Mouse (Mus musculus) adrenal gland, postnatal 36 days (tissue): ENCODE data around the gene Trim75. TPM values are rescaled to one million over a fixed set of nuclear protein-coding genes. Genes with fewer than 3 reads are reported as not detected.
"Not testable (repeated sequence)": the region's sequence is repeated elsewhere in the genome, so short reads cannot be mapped to it uniquely, and the experiment has no call there.

Experiments
- DNase-seq, 2 experiments: peaks; one replicate each; pipeline ENCODE4 v3.0.0; 2021; ENCODE audit warnings: mixed read lengths in 1 of 2
- long read RNA-seq, 2 experiments: library from polyadenylated mRNA; stranded (forward); transcript quantifications; one replicate each; pipeline ENCODE4 v2.0.0; 2021; ENCODE audit warnings: borderline sequencing depth in 2 of 2
- total RNA-seq, 2 experiments: library from RNA; stranded (reverse); gene quantifications; 2 replicates each; pipeline ENCODE4 v1.2.3; 2021

Trim75 gene
- total RNA-seq = not detected
- long read RNA-seq, experiment 1 = 0 reads
- long read RNA-seq, experiment 2 = 0 reads

GRCm38 (mm10) chr8:64987731-64988130 lies at the start of gene Trim75:
TSS of gene Trim75 (minus strand) at chr8:64987831.
- DNase-seq = no peak

GRCm38 (mm10) chr8:65037117-65037533 lies 49.5 kb upstream of the Trim75 start, which contains the start of gene Apela:
TSS of gene Apela (minus strand) at chr8:65037336.
- peak; percentile 40 for DNase-seq

GRCm38 (mm10) chr8:65034136-65034535 lies 46.5 kb upstream of the Trim75 start:
- DNase-seq = no peak

GRCm38 (mm10) chr8:65033056-65033455 lies 45.4 kb upstream of the Trim75 start:
- DNase-seq = no peak

GRCm38 (mm10) chr8:65032107-65032506 lies 44.5 kb upstream of the Trim75 start:
- DNase-seq = no peak

GRCm38 (mm10) chr8:65030735-65031485 lies 43.3 kb upstream of the Trim75 start:
- DNase-seq = no peak

- DNase-seq = no peak
These were observed 42.1 kb upstream of the Trim75 start for GRCm38 (mm10) chr8:65029776-65030175.

- DNase-seq = no peak
These were observed 41.5 kb upstream of the Trim75 start for GRCm38 (mm10) chr8:65028959-65029686.

- peak; percentile 56 to 74 for DNase-seq
These were observed 34.9 kb upstream of the Trim75 start for GRCm38 (mm10) chr8:65022485-65022884.

GRCm38 (mm10) chr8:65018423-65018822 lies 30.8 kb upstream of the Trim75 start, which contains the start of the genes Trim61 and Trim60:
TSS of gene Trim61 (minus strand) at chr8:65018523.
TSS of gene Trim60 (minus strand) at chr8:65018584.
- DNase-seq = no peak

GRCm38 (mm10) chr8:65007616-65008015 lies 20.0 kb upstream of the Trim75 start:
- not testable (repeated sequence) for DNase-seq

- DNase-seq = no peak
These were observed 11.3 kb upstream of the Trim75 start for GRCm38 (mm10) chr8:64998806-64999365.

GRCm38 (mm10) chr8:64983150-64983897 lies 4.3 kb downstream of the Trim75 start:
- DNase-seq = peak in 1 of 2 experiments; percentile 19

- no peak for DNase-seq
These were observed 24.8 kb downstream of the Trim75 start for GRCm38 (mm10) chr8:64962836-64963235.

GRCm38 (mm10) chr8:64959025-64959424 lies 28.6 kb downstream of the Trim75 start:
- DNase-seq = no peak

- DNase-seq = no peak
These were observed 35.5 kb downstream of the Trim75 start for GRCm38 (mm10) chr8:64952101-64952500.

GRCm38 (mm10) chr8:64948371-64948770 lies 39.3 kb downstream of the Trim75 start:
- no peak for DNase-seq

GRCm38 (mm10) chr8:64947698-64948034 lies 40.0 kb downstream of the Trim75 start:
- DNase-seq = no peak

GRCm38 (mm10) chr8:64946820-64947697 lies 40.6 kb downstream of the Trim75 start, which contains the start of gene Tmem192:
TSS of gene Tmem192 (plus strand) at chr8:64947185.
- DNase-seq = peak; percentile 98

- DNase-seq = no peak
These were observed 41.2 kb downstream of the Trim75 start for GRCm38 (mm10) chr8:64946441-64946819.

GRCm38 (mm10) chr8:64945606-64946005 lies 42.0 kb downstream of the Trim75 start:
- DNase-seq = peak; percentile 55 to 60
